Mouse (Mus musculus): ENCODE measurements around the gene Jak3. TPM values are rescaled to one million over a fixed set of nuclear protein-coding genes. Genes with fewer than 3 reads are reported as not detected.
"Not testable (repeated sequence)": the region's sequence is repeated elsewhere in the genome, so short reads cannot be mapped to it uniquely, and the experiment has no call there.

Jak3 gene
- polyA plus RNA-seq, 1 experiment, result 56.6 TPM

DNA sequence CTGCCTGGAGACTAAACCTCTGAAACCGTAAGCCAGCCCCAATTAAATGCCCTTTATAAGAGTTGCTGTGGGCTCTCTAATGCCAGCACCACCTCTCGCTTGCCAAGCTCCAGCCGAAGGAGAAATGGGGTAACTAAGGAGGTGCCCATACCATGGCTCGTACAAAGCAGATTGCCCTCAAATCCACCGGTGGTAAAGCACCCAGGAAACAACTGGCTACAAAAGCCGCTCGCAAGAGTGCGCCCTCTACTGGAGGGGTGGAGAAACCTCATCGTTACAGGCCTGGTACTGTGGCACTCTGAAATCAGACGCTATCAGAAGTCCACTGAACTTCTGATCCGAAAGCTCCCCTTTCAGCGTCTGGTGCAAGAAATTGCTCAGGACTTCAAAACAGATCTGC is 19.4 kb downstream of the Jak3 start:
- WGBS, result 72% methylated on average over 12 of the region's 12 CpGs
- H3K4me3 ChIP-seq (replicated peaks; ENCODE audit: extremely low read depth, low read depth, low read length); H3K4me1 ChIP-seq (ENCODE audit: control insufficient read depth, insufficient read depth, low read length); DNase-seq: not testable (repeated sequence)
- 0 out of 2 replicates have a peak, but pooled peaks have one; percentile 7 for TF ChIP-seq CTCF (IDR thresholded peaks at IDR 0.05; ENCODE audit: insufficient read depth, low read length)

DNA sequence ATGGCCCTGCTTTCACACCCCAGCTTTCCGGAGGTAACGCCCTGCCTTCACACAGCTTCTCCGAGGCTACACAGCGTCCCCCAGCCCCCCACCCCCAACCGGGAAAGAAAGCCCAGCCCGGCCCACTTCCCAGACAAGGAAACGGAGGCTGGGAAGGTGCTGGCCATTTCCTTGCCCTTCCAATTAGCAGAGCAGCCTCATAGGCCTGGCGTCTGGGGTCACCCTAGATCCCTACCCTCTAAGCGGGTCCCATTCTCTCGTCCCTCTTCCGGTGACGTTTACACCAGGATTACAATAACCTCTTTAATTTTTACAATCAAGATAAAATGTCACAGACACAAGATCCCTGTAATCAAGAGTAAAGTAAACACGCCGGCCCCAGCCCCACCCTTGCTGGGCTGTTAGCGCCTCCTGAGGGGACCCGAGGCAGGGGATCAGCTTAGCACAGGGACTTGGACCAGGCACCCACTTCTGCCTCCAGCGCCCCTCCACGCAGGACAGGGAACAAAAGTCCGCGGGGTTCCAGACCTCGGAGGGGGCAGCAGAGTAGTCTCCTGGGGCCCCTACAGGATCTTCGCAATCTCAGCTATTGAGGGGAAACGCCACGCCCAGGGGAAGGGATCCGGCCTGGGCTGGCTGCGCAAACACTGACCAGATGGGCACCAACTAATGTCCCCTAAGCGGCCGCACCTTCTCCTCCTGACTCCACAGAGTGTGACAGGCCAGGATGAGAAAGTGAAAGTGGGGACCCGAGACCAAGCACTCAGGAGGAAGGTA is 24.6 kb downstream of the Jak3 start:
- DNase-seq, result peak; percentile 33
- WGBS, result 8% methylated on average over 29 of the region's 29 CpGs
- Histone ChIP-seq H3K4me1 (ENCODE audit: control insufficient read depth, insufficient read depth, low read length) (no peaks in the 10 kb centered on the region; the same call in 1 of the 2 replicates), H3K4me3 (replicated peaks; ENCODE audit: extremely low read depth, low read depth, low read length) (peak overlapping the region; percentile 53)
- TF ChIP-seq POLR2A (IDR thresholded peaks at IDR 0.05; ENCODE audit: borderline replicate concordance, extremely low read depth, low read depth, low read length) (no peak), CTCF (IDR thresholded peaks at IDR 0.05; ENCODE audit: insufficient read depth, low read length) (no peak)

DNA sequence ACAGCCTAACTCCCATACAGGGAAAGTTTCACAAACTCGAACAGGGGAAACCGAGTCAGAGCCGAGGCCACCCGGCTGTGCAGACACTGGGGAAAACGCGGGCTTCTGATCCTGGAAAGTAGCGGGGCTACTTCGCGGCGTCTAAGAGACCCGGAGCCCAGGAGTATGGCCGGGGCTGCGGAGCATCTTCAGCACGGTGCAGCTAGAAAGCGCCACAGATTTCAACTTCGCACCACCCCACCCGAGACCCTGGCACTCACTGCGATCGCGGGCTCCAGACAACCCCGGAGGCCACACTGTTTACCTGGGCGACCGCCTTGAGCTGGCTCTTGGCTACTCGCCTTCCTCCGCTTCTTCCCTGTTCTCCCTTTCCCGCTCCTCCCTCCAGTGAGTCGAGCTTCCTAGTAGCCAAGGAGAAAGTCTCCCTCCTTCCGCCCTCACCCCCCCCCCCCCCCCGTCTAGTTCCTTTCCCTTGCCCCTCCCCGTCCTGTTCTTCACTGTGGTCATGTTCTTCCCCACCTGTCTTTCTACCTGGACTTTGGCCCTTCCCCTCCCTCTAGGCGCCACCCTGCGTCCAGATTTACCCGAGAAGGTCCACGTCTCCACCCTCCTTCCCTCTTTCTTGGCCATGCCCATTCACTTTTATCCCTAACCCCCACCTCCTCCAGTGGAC is 25.5 kb downstream of the Jak3 start, which contains the start of gene B3gnt3:
Gene B3gnt3 (minus strand): TSS at position 376 of the 673 bp plus-strand sequence.
- no peak for DNase-seq
- TF ChIP-seq CTCF (IDR thresholded peaks at IDR 0.05; ENCODE audit: insufficient read depth, low read length), result no peak
- TF ChIP-seq POLR2A (IDR thresholded peaks at IDR 0.05; ENCODE audit: borderline replicate concordance, extremely low read depth, low read depth, low read length), result peak; percentile 20; the same call in 1 of the 2 replicates
- Histone ChIP-seq H3K4me1 (ENCODE audit: control insufficient read depth, insufficient read depth, low read length) (no peaks in the 10 kb centered on the region; the same call in 1 of the 2 replicates), H3K4me3 (replicated peaks; ENCODE audit: extremely low read depth, low read depth, low read length) (peak within 1 kb of the TSS; percentile 53)
- 9% methylated on average over 31 of the region's 34 CpGs for WGBS

DNA sequence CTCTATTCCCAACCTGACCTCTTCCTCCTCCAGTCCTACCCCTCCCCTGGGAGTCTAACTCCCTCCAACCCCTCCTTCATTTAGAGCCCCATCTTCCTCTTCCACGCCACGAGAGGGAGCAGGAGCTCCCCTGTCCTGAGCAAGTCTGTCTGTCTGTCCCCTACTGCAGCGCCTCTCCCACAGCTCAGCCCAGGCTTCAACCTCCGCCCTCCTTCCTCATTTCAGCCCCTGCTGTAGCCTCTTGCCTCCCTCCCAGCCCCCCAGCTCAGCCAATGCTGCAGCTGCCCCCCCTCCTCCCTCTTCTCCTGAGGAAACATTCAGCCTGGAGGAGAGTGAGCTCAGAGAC is 26.0 kb downstream of the Jak3 start:
- DNase-seq, result no peak
- Histone ChIP-seq H3K4me1 (ENCODE audit: control insufficient read depth, insufficient read depth, low read length) (no peaks in the 10 kb centered on the region; the same call in 1 of the 2 replicates), H3K4me3 (replicated peaks; ENCODE audit: extremely low read depth, low read depth, low read length) (no peak overlapping the region)
- WGBS, result 22% methylated on average over 4 of the region's 4 CpGs
- TF ChIP-seq POLR2A (IDR thresholded peaks at IDR 0.05; ENCODE audit: borderline replicate concordance, extremely low read depth, low read depth, low read length) (no peak), CTCF (IDR thresholded peaks at IDR 0.05; ENCODE audit: insufficient read depth, low read length) (peak; percentile 22; the same call in 1 of the 2 replicates)

DNA sequence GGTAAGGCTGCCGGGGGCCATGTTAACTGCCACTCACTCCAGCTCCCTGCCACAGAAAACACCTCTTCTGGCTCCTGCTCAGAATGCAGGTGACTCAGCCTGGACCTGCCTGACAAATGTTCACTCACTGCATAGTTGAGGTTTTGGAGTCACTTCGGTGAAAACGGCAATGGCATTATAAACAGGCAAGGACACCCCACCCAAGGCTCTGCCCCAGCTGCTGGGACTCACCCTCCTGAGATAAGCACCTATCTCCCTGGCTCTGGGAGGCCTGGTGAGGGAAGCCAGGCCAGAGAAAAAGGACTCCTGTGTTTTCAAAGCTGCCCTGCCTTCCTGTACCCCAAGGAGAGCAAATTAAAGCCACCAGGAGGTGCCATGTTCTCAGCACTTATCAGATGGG is 26.8 kb downstream of the Jak3 start:
- 71% methylated on average over 3 of the region's 3 CpGs for WGBS
- Histone ChIP-seq H3K4me3 (replicated peaks; ENCODE audit: extremely low read depth, low read depth, low read length) (no peak overlapping the region), H3K4me1 (ENCODE audit: control insufficient read depth, insufficient read depth, low read length) (no peaks in the 10 kb centered on the region; the same call in 1 of the 2 replicates)
- no peak for DNase-seq
- no peak for TF ChIP-seq POLR2A (IDR thresholded peaks at IDR 0.05; ENCODE audit: borderline replicate concordance, extremely low read depth, low read depth, low read length)
- no peak for TF ChIP-seq CTCF (IDR thresholded peaks at IDR 0.05; ENCODE audit: insufficient read depth, low read length)

DNA sequence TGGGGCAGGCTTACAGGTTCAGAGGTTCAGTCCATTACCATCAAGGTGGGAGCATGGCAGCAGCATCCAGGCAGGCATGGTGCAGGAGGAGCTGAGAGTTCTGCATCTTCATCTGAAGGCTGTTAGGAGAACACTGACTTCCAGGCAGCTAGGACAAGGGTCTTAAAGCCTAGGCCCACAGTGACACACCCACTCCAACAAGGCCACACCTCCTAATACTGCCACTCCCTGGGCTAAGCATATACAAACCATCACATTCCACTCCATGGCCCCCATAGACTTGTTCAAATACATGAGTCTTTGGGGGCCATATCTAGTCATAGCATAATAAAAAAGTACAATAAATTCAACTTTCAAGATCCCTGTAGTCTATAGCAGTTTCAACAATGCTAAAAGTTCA is 27.3 kb downstream of the Jak3 start:
- not testable (repeated sequence) for DNase-seq; H3K4me3 ChIP-seq (replicated peaks; ENCODE audit: extremely low read depth, low read depth, low read length); H3K4me1 ChIP-seq (ENCODE audit: control insufficient read depth, insufficient read depth, low read length)

DNA sequence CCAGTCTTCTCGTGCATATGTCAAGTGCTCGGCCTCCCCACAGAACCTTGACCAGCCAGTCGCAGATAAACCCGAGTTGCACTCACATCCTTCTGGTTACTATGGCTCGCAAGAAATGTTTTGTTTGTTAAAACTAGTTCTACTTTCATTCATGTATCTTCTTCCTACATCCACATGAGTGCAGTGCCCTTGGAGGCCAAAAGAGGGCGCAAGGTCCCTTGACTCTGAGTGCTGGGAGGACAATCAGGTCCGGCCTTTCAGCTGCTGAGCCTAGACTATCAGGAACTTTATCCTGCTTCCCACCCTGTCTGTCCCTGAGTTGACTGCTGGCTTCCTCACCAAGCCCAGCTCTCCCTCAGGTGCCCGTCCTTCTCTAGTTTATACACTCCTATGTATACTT is 31.8 kb downstream of the Jak3 start:
- WGBS, result 44% methylated on average over 8 of the region's 8 CpGs
- no peaks in the 10 kb centered on the region for H3K4me1 ChIP-seq (ENCODE audit: control insufficient read depth, insufficient read depth, low read length)
- DNase-seq, result peak; percentile 29
- TF ChIP-seq CTCF (IDR thresholded peaks at IDR 0.05; ENCODE audit: insufficient read depth, low read length) (peak; percentile 66), POLR2A (IDR thresholded peaks at IDR 0.05; ENCODE audit: borderline replicate concordance, extremely low read depth, low read depth, low read length) (no peak)
- H3K4me3 ChIP-seq (replicated peaks; ENCODE audit: extremely low read depth, low read depth, low read length), result no peak overlapping the region

DNA sequence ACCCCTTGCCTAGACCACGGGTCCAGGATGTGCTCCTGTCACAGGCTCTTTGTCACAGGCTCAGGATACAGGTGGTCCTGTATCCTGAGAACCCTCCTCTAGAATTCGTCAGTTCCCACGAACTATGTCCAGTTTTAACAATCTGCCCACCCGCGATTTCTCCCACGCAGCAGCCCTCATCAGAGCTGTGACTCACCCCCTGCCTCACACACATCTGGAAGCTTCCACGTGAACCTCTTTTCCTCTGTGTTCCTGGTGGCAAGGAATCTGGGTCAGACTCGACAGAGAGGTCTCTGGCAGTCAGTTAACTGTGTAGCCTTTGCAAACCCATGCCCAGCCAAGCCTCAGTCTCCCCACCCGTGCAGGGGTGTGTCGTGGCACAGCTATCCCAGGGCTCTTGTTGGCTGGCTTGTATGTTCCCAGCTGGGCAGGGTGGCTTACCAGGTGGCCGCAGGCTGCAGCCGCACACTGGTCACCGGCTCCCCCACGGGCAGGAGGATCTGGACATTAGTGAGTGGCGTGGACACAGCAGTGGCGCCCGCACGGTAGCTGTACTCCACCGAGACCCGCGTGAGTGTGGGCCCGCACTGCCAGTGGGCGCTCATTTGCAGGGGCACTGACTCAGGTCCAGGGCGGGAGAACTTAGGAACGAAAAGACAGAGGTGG is 33.2 kb downstream of the Jak3 start:
- 43% methylated on average over 25 of the region's 25 CpGs for WGBS
- TF ChIP-seq CTCF (IDR thresholded peaks at IDR 0.05; ENCODE audit: insufficient read depth, low read length), result no peak
- TF ChIP-seq POLR2A (IDR thresholded peaks at IDR 0.05; ENCODE audit: borderline replicate concordance, extremely low read depth, low read depth, low read length), result no peak
- H3K4me3 ChIP-seq (replicated peaks; ENCODE audit: extremely low read depth, low read depth, low read length), result no peak overlapping the region
- no peaks in the 10 kb centered on the region for H3K4me1 ChIP-seq (ENCODE audit: control insufficient read depth, insufficient read depth, low read length)
- no peak for DNase-seq

DNA sequence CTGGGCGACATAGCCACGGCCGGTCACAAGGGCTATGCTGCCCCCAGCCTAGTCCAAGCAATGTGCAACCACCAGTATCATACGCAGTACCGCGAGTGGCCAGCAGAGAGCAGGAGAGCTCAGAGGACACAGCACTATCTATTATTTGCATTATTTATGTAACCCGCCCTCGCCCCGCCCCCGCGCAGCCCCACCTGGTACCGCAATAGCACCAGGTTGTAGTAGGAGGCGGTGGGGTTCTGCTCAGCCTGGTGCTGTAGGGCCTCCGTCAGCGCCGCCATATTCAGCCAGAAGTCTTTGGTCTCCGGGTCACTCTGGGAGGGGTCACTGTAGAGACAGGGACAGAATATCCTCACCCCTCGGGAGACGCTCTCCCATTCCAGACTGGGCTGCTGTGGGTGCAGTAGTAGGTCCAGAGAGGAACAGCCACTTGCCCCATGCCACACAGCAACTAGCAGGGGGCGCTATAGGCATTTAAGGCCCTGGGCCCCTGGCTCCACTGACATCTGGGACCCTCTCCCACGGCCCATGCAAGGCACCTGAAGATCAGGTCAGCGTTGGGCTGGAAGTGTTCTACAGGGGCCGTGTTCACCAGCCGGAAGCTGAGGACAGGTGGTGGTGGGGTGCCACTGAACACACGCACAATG is 33.8 kb downstream of the Jak3 start:
- TF ChIP-seq POLR2A (IDR thresholded peaks at IDR 0.05; ENCODE audit: borderline replicate concordance, extremely low read depth, low read depth, low read length) (no peak), CTCF (IDR thresholded peaks at IDR 0.05; ENCODE audit: insufficient read depth, low read length) (peak; percentile 88)
- Histone ChIP-seq H3K4me1 (ENCODE audit: control insufficient read depth, insufficient read depth, low read length) (no peaks in the 10 kb centered on the region), H3K4me3 (replicated peaks; ENCODE audit: extremely low read depth, low read depth, low read length) (no peak overlapping the region)
- WGBS, result 31% methylated on average over 25 of the region's 25 CpGs
- DNase-seq, result peak; percentile 82

All from lung, adult 2 months (tissue).